Comparison of ENCODE assay signal across 16 mouse cellular contexts in genomic region chr11:82542028-82542427, GRCm38 (mm10).
DNase-seq lines count a peak whose midpoint lies in the region; ATAC-seq lines count a peak whose summit lies in the region.
"Had no signal": no experiment of that assay in that cellular context is flagged by ENCODE, and none has a peak within 500 bp of the region (broad histone marks: within the 10 kb centered on the region; RNA-seq: fewer than 3 reads in every experiment).

No protein-coding gene starts in this region.

- ATAC-seq in common myeloid progenitor, adult 5-6 weeks (replicated peaks; ENCODE audit: low read depth, poor library complexity, severe bottlenecking) = peak; percentile 79
- ATAC-seq in granulocyte monocyte progenitor cell, adult 5-6 weeks (replicated peaks; ENCODE audit: poor library complexity, severe bottlenecking) = 0 out of 2 replicates have a peak, but pooled peaks have one; percentile 40
- ATAC-seq in hematopoietic stem cell, adult 5-6 weeks (replicated peaks in 1 of 2; ENCODE audit: insufficient read depth in 1 of 2, low FRiP score in 2 of 2, low TSS enrichment in 1 of 2, low read depth in 1 of 2, poor library complexity in 2 of 2, severe bottlenecking in 2 of 2) = peak; percentile 90 to 93
- ATAC-seq in megakaryocyte progenitor cell, adult 5-6 weeks (replicated peaks; ENCODE audit: poor library complexity) = peak; percentile 57
- ATAC-seq in CD4-positive, CD25-positive, alpha-beta regulatory T cell, adult 4 months = no peak
- no peak for ATAC-seq in megakaryocyte, adult 5-6 weeks (ENCODE audit: poor library complexity, severe bottlenecking)
- ATAC-seq: activated CD4-positive, CD25-positive, alpha-beta regulatory T cell, adult 4 months; Patski had no signal

- DNase-seq in spleen, postnatal 4 days (ENCODE audit: low spot score in 2 of 2) = no peak
- no peak for DNase-seq in urinary bladder, postnatal 25 days (ENCODE audit: low spot score)
- DNase-seq: adrenal gland, adult 2 months; adrenal gland, adult 8-10 months; adrenal gland, postnatal 10 days; adrenal gland, postnatal 14 days; adrenal gland, postnatal 25 days; adrenal gland, postnatal 36 days had no signal

Comparison
In these comparisons a context has a peak if more than half of its experiments do, and no peak if none do; other contexts are left out.
1. ATAC-seq: peak in common myeloid progenitor, adult 5-6 weeks (single experiment), granulocyte monocyte progenitor cell, adult 5-6 weeks (single experiment), hematopoietic stem cell, adult 5-6 weeks (2 of 2) and megakaryocyte progenitor cell, adult 5-6 weeks (single experiment); none in CD4-positive, CD25-positive, alpha-beta regulatory T cell, adult 4 months (single experiment) and megakaryocyte, adult 5-6 weeks (single experiment).